Mouse (Mus musculus) bone marrow, adult 2 months (tissue): ENCODE results near the gene Efna3. TPM values are rescaled to one million over a fixed set of nuclear protein-coding genes. Genes with fewer than 3 reads are reported as not detected.

Experiments
- H3K27ac ChIP-seq: fragments of 200-500 bp; 2 replicates; pipeline ENCODE4 v1.5.1; 2012; ENCODE audit warnings: low read depth, mild to moderate bottlenecking, control low read depth, inconsistent platforms, low read length; ENCODE audit not compliant: control insufficient read depth, poor library complexity, insufficient read depth
- H3K4me1 ChIP-seq: fragments of 200-500 bp; 2 replicates; pipeline ENCODE4 v1.6.1; 2011; ENCODE audit warnings: low read length; ENCODE audit not compliant: control insufficient read depth, insufficient read depth
- H3K4me3 ChIP-seq: fragments of 200-500 bp; replicated peaks from 2 replicates; pipeline ENCODE3; 2011; ENCODE audit warnings: mild to moderate bottlenecking, low read depth, low read length, control low read depth; ENCODE audit not compliant: control insufficient read depth
- CTCF ChIP-seq: fragments of 200-500 bp; IDR thresholded peaks from 2 replicates; pipeline ENCODE4 v1.5.1; 2011; ENCODE audit warnings: low read length, control low read depth; ENCODE audit not compliant: control insufficient read depth, insufficient read depth
- POLR2A ChIP-seq: fragments of 200-500 bp; IDR thresholded peaks from 2 replicates; pipeline ENCODE4 v1.6.1; 2011; ENCODE audit warnings: low read depth, mild to moderate bottlenecking, control low read depth, low read length, borderline replicate concordance; ENCODE audit not compliant: control insufficient read depth
- WGBS: fragments of 180-500 bp; shearing (Covaris S2); methylation state at CpG from one replicate; pipeline ENCODE4 v1.1.7; 2018; 5-methylcytosine and 5-hydroxymethylcytosine counted together
- polyA plus RNA-seq: library from polyadenylated mRNA; stranded (reverse); fragments of >200 nt; gene quantifications from 2 replicates; pipeline ENCODE4 v1.2.4, GENCODE M21; 2011; ENCODE audit warnings: low replicate concordance; ENCODE audit not compliant: missing spikeins, insufficient read depth, insufficient read length

The Efna3 gene
- polyA plus RNA-seq, 1 experiment = 2.7 TPM

DNA sequence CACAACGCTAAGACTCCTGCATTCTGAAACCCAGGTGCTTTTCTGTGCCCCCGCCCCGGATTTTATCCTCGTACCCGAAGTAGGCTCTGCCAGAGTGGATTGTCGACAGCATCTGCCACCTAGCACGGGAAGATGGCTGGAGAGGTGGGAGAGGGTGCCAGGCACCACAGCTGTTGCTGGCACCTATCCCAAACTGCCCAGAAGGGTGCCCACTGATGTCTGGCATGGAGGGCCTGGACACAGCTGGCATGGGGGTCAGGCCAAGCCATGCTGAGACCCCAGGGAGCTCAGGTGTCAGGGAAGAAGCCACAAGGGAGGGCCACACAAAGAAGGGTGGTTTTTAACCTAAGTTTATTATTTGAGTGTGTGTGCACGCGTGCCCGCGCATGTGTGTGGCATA is 10.3 kb upstream of the Efna3 start:
- Histone ChIP-seq H3K4me1 (no peaks in the 10 kb centered on the region), H3K4me3 (no peak overlapping the region), H3K27ac (no peak overlapping the region)
- 86% methylated on average over 11 of the region's 11 CpGs for WGBS
- no peak for TF ChIP-seq POLR2A
- no peak for TF ChIP-seq CTCF

DNA sequence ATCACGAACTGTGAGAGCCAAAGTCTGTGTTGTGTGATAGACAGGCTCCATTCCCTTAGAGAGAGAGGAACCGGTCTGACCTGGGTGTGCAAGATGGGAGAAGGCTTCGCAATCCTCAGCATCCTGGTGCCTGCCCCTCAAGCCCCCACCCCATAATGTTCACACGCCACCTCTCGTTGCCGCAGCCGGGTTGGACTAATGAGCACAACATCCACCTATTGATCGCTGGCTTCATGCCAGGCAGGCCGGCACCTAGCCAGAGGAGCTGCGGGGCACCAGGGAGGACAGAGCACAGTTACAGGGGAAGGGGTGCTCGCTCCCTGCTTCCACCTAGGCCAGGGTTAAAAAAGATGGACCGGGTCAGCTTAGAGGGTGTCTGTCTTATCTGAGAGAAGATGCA is 9.7 kb upstream of the Efna3 start:
- Histone ChIP-seq H3K27ac (no peak overlapping the region), H3K4me3 (no peak overlapping the region), H3K4me1 (no peaks in the 10 kb centered on the region)
- WGBS = 81% methylated on average over 12 of the region's 12 CpGs
- TF ChIP-seq CTCF (no peak), POLR2A (no peak)

DNA sequence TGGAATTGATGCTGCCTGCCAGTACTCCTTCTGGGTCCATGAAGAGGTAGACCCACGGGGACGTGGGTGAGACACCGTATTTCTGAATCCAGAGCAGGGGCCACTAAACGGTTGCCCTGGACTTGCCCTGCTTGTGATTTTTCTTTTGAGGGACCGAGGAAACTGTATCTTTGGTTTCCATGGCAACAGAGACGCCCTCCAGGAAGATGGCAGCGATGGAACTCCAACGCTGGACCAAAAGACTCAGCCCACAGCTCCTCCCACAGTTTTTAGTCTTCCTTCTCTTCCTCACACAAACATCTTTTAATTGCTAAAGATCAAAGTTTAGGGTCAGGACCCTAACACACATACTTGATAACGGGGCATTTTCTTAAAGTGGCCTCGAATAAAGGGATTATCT is 9.2 kb upstream of the Efna3 start:
- WGBS = 82% methylated on average over 10 of the region's 10 CpGs
- H3K27ac ChIP-seq = no peak overlapping the region
- TF ChIP-seq CTCF (no peak), POLR2A (no peak)
- no peaks in the 10 kb centered on the region for H3K4me1 ChIP-seq
- no peak overlapping the region for H3K4me3 ChIP-seq

DNA sequence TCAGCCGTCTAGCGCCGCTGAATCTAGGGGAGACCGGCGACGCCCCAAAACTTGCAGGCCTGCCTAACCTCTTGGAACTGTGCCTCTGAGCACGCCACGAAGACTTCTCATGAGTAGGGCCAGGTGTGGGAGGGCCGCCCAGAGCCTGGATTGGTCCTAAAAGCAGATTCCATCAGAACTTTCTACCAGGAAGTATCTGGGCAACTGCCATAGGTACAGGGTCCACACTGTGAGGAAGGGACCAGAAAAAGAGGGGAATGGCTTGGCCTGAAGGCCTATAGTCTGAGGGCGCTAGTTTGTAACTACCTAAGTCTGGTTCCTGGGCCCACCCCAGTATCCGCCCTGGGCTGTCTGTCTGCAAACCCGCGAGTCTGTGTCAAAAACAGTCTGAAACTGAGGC is 8.8 kb upstream of the Efna3 start:
- 73% methylated on average over 13 of the region's 13 CpGs for WGBS
- no peaks in the 10 kb centered on the region for H3K4me1 ChIP-seq
- no peak for TF ChIP-seq CTCF
- TF ChIP-seq POLR2A = no peak
- no peak overlapping the region for H3K27ac ChIP-seq
- no peak overlapping the region for H3K4me3 ChIP-seq

DNA sequence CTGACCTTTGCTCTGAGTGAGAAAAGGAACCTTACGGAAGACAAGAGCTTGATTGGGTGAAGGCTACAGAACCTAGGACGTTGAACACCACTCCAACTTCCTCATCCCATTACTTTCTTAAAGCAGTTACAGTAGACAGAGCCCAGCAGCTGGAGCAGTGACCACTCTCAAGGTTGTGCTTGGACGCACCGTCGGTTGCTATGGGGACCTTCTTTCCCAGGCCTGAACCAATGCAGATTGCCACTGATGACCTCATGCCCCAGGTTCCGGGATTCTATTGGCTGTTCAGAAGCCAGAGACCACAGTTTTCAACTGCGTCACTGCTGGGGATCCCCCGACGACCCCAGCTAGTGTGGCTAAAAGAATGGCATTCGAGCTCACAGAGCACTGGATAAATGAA is 8.2 kb upstream of the Efna3 start:
- WGBS = 47% methylated on average over 10 of the region's 10 CpGs
- H3K27ac ChIP-seq = no peak overlapping the region
- no peak for TF ChIP-seq CTCF
- no peak for TF ChIP-seq POLR2A
- no peak overlapping the region for H3K4me3 ChIP-seq
- H3K4me1 ChIP-seq = no peaks in the 10 kb centered on the region

DNA sequence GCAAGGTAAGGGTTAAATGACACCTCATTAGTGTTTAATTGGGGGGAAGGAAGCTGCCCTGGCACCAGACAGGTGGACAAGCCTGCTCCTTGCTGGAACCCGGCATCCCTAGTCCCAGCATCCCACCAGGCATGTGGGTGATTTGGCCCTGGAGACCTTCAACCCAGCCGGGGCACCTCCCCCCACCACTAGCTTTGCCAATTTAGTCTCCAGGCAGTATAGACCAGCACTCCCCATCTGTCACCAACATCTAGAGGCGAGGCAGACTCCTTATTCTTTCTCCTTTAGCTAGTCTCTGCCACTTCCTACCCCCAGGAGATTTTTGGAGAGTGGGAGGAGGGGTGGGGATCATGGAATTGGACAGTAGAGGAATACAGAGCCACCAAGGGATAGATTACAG is 7.6 kb upstream of the Efna3 start:
- Histone ChIP-seq H3K4me1 (no peaks in the 10 kb centered on the region), H3K4me3 (no peak overlapping the region), H3K27ac (no peak overlapping the region)
- 63% methylated on average over 3 of the region's 3 CpGs for WGBS
- TF ChIP-seq CTCF (no peak), POLR2A (no peak)

DNA sequence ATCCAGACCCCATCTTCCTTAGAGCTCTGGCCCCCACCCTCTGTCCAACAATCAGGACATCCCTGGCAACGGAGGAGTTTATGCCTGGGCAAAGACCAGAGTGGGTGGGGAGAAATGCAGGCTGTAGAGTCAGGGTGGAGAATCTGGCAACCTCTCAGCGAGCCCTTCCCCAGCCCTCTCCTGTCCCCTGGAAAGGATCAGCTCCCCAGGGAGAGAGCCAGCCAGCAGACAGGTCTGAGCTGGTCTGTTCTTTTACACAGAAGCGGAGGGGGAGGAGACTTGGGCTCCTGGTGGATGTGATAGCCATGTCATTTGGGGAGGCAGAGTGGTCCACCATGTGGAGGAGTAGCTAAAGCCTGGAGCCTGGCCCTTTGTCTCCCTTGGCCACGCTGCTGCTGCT is 5.9 kb upstream of the Efna3 start:
- Histone ChIP-seq H3K4me1 (no peaks in the 10 kb centered on the region), H3K4me3 (no peak overlapping the region), H3K27ac (no peak overlapping the region; the same call in 1 of the 2 replicates)
- TF ChIP-seq POLR2A = no peak
- no peak for TF ChIP-seq CTCF
- WGBS = 53% methylated on average over 4 of the region's 4 CpGs

DNA sequence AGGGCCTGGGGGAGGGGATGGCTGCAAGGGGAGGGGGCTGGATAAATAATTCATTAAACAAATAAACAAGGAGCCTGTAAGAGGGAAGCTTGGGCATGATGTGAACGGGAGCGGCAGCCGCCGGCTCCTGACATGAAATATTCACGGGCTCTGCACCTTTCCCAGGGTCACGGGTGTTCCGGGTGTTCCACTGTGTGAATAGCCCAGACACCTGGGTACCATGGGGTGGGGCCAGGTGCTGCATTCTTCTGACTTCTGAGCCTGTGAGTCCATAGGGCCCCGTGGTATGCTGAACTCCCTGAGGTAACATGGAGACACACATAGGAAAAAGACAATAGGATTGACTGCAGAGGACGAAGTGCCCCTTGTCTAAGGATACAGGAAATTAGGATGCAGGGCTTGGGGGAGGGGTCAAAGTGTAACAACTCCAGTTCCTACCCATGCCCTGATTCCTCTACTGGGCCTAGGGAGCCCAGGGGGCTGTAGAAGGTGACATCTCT is 4.7 kb upstream of the Efna3 start:
- peaks cover under 1% of the 10 kb centered on the region; the same call in 1 of the 2 replicates for H3K4me1 ChIP-seq
- 76% methylated on average over 9 of the region's 9 CpGs for WGBS
- no peak overlapping the region for H3K27ac ChIP-seq
- TF ChIP-seq CTCF (no peak), POLR2A (no peak)
- H3K4me3 ChIP-seq = no peak overlapping the region

DNA sequence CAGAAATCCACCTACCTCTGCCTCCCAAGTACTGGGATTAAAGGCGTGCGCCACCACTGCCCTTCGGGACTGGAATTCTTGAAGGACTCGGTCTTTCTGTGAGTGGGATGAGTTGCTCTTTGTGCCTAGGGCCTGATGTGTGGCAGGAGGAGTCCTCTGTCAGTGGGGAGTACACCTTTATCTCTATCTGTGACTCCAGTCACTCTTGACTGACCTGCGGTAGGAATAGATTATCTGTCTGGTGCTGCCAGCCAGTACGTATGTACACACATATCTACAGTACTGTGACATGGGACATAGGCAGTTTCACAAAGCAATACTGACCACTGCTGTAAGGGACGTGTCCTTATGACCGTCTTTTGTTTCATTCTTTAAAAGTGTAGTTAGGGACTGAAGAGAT is 3.1 kb upstream of the Efna3 start:
- TF ChIP-seq CTCF (no peak), POLR2A (no peak)
- H3K27ac ChIP-seq = no peak overlapping the region
- H3K4me3 ChIP-seq = no peak overlapping the region
- peaks cover 3% of the 10 kb centered on the region for H3K4me1 ChIP-seq
- 80% methylated on average over 8 of the region's 8 CpGs for WGBS

DNA sequence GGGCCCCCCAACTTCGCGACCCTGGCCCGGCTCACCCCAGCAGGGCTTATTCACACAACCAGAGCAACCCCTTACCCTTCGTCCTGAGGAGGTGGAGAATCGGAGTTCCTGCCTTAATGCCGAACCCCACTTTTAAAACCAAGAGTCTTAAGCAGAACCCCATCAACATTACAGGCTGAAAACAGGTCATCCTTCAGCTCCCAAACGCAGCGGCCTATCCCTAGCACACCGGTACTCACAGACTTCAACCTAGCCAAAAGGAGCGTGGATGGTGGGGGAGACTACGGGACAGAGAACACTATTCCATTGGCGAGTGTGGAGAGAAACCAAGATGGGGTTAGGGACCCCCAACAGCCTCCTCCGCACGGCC is 649 bp downstream of the Efna3 start:
- no peak overlapping the region for H3K27ac ChIP-seq
- 2% methylated on average over 14 of the region's 14 CpGs for WGBS
- H3K4me1 ChIP-seq = peaks cover 3% of the 10 kb centered on the region
- TF ChIP-seq CTCF (no peak), POLR2A (no peak)
- H3K4me3 ChIP-seq = no peak overlapping the region
